Mouse (Mus musculus): Measurements from ENCODE around the gene Kcne1.

Gene Kcne1

GRCm38 (mm10) chr16:92355366-92355765 lies 3.9 kb downstream of the Kcne1 start:
- DNase-seq: no peak

GRCm38 (mm10) chr16:92353897-92354296 lies 5.4 kb downstream of the Kcne1 start:
- no peak for DNase-seq

GRCm38 (mm10) chr16:92353295-92353694 lies 6.0 kb downstream of the Kcne1 start:
- DNase-seq: no peak

- DNase-seq: no peak
These were observed 10.3 kb downstream of the Kcne1 start for GRCm38 (mm10) chr16:92348941-92349340.

GRCm38 (mm10) chr16:92346297-92346916 lies 12.9 kb downstream of the Kcne1 start:
- no peak for DNase-seq

- no peak for DNase-seq
These were observed 14.1 kb downstream of the Kcne1 start for GRCm38 (mm10) chr16:92345177-92345576.

- peak; percentile 50 for DNase-seq
These were observed 18.4 kb downstream of the Kcne1 start for GRCm38 (mm10) chr16:92340612-92341511.

- DNase-seq: peak; percentile 62
These were observed 23.0 kb downstream of the Kcne1 start for GRCm38 (mm10) chr16:92336280-92336679.

- DNase-seq: no peak
These were observed 24.7 kb downstream of the Kcne1 start for GRCm38 (mm10) chr16:92334600-92334999.

GRCm38 (mm10) chr16:92330966-92331365 lies 28.3 kb downstream of the Kcne1 start:
- DNase-seq: no peak

GRCm38 (mm10) chr16:92327911-92328310 lies 31.4 kb downstream of the Kcne1 start:
- DNase-seq: no peak

GRCm38 (mm10) chr16:92325062-92325406 lies 34.2 kb downstream of the Kcne1 start:
- DNase-seq: no peak

GRCm38 (mm10) chr16:92324309-92325061 lies 34.8 kb downstream of the Kcne1 start:
- DNase-seq: no peak

GRCm38 (mm10) chr16:92321341-92321740 lies 37.9 kb downstream of the Kcne1 start, which contains the start of gene Fam243:
Gene Fam243, minus strand, starts transcription at chr16:92321441.
- no peak for DNase-seq

- no peak for DNase-seq
These were observed 38.9 kb downstream of the Kcne1 start for GRCm38 (mm10) chr16:92320361-92320760.

GRCm38 (mm10) chr16:92319353-92320109 lies 39.7 kb downstream of the Kcne1 start:
- peak; percentile 84 for DNase-seq

- no peak for DNase-seq
These were observed 43.1 kb downstream of the Kcne1 start for GRCm38 (mm10) chr16:92316049-92316738.

- peak; percentile 36 for DNase-seq
These were observed 45.1 kb downstream of the Kcne1 start for GRCm38 (mm10) chr16:92313953-92314741.

GRCm38 (mm10) chr16:92309126-92309525 lies 50.1 kb downstream of the Kcne1 start:
- DNase-seq: no peak

GRCm38 (mm10) chr16:92307947-92308346 lies 51.3 kb downstream of the Kcne1 start:
- no peak for DNase-seq

GRCm38 (mm10) chr16:92305519-92305918 lies 53.7 kb downstream of the Kcne1 start:
- DNase-seq: peak; percentile 10

Data from thymus, postnatal 25 days (tissue).